Mouse (Mus musculus) midbrain, embryonic 14.5 days (tissue): ENCODE results near the gene Slc1a3. TPM values are rescaled to one million over a fixed set of nuclear protein-coding genes. Genes with fewer than 3 reads are reported as not detected.
A peak's percentile ranks its signal among the peaks of the same experiment; 100 is the strongest.

Source experiments
- ATAC-seq: fragments of 200-750 bp; cut with Nextera tagmentation; 2 replicates; pipeline ENCODE4 v1.8.0; 2017; ENCODE audit warnings: moderate number of reproducible peaks, moderate library complexity; ENCODE audit not compliant: low FRiP score, low TSS enrichment
- DNase-seq: peaks from one replicate; pipeline ENCODE4 v3.0.0-alpha.2; 2015
- H3K27ac ChIP-seq: fragments of 300-500 bp; sonication (generic); replicated peaks from 2 replicates; pipeline ENCODE4 v1.5.1; 2014; ENCODE audit warnings: mild to moderate bottlenecking, low read depth, low read length, moderate library complexity
- H3K27me3 ChIP-seq: fragments of 300-500 bp; sonication (generic); 2 replicates; pipeline ENCODE4 v1.6.1; 2014; ENCODE audit warnings: low read length, control low read depth, mixed read lengths; ENCODE audit not compliant: control insufficient read depth, insufficient read depth
- H3K36me3 ChIP-seq: fragments of 300-500 bp; sonication (generic); 2 replicates; pipeline ENCODE4 v1.6.1; 2014; ENCODE audit warnings: low read length, control low read depth; ENCODE audit not compliant: control insufficient read depth, insufficient read depth
- H3K4me1 ChIP-seq: fragments of 300-500 bp; sonication (generic); 2 replicates; pipeline ENCODE4 v1.6.1; 2014; ENCODE audit warnings: mild to moderate bottlenecking, antibody characterized with exemption, low read length, control low read depth; ENCODE audit not compliant: control insufficient read depth, insufficient read depth
- H3K4me2 ChIP-seq: fragments of 300-500 bp; sonication (generic); 2 replicates; pipeline ENCODE4 v1.6.1; 2014; ENCODE audit warnings: mild to moderate bottlenecking, low read length, moderate library complexity
- H3K4me3 ChIP-seq: fragments of 300-500 bp; sonication (generic); replicated peaks from 2 replicates; pipeline ENCODE4 v1.5.1; 2014; ENCODE audit warnings: low read depth, low read length
- H3K9ac ChIP-seq: fragments of 300-500 bp; sonication (generic); replicated peaks from 2 replicates; pipeline ENCODE4 v1.6.1; 2014; ENCODE audit warnings: mild to moderate bottlenecking, low read length, moderate library complexity
- H3K9me3 ChIP-seq: fragments of 300-500 bp; sonication (generic); 2 replicates; pipeline ENCODE4 v1.6.1; 2016; ENCODE audit warnings: low read length, control low read depth, mixed read lengths; ENCODE audit not compliant: control insufficient read depth
- WGBS: fragments of 180-500 bp; shearing (Covaris S2); extraction: QIAGEN DNeasy Blood & Tissue Kit; methylation state at CpG from one replicate; pipeline ENCODE4 v1.1.7; 2014; 5-methylcytosine and 5-hydroxymethylcytosine counted together
- polyA plus RNA-seq: library from polyadenylated mRNA; unstranded; fragments of >200 nt; fragmentation: Nextera tagmentation; extraction: Ambion mirVana; gene quantifications from 2 replicates; pipeline ENCODE4 v1.2.1, GENCODE M21; 2014

The Slc1a3 gene
- polyA plus RNA-seq, 1 experiment from 2014 or later = 138 TPM

- Histone ChIP-seq H3K4me1 (peaks cover 7% of the 10 kb centered on the region; the same call in 1 of the 2 replicates), H3K4me3 (no peak overlapping the region), H3K36me3 (no peaks in the 10 kb centered on the region), H3K27me3 (0 out of 2 replicates have a peak, but pooled peaks cover 6% of the 10 kb centered on the region), H3K9me3 (no peaks in the 10 kb centered on the region), H3K9ac (no peak overlapping the region), H3K27ac (no peak overlapping the region), H3K4me2 (no peak overlapping the region)
- no peak for ATAC-seq
- peak; percentile 47 for DNase-seq
Measured at GRCm38 (mm10) chr15:8623879-8624278, 86.7 kb downstream of the Slc1a3 start.

GRCm38 (mm10) chr15:8619479-8620026, 91.0 kb downstream of the Slc1a3 start:
- Histone ChIP-seq H3K4me1 (no peaks in the 10 kb centered on the region), H3K36me3 (no peaks in the 10 kb centered on the region), H3K27me3 (no peaks in the 10 kb centered on the region), H3K9ac (no peak overlapping the region), H3K4me2 (no peak overlapping the region), H3K4me3 (no peak overlapping the region), H3K9me3 (no peaks in the 10 kb centered on the region), H3K27ac (no peak overlapping the region)
- DNase-seq (no peak), ATAC-seq (no peak)
- WGBS = 81% methylated on average over 18 of the region's 18 CpGs

- ATAC-seq = no peak
- H3K9ac ChIP-seq = no peak overlapping the region
- no peak for DNase-seq
- WGBS = 87% methylated on average over 12 of the region's 12 CpGs
- H3K9me3 ChIP-seq = no peaks in the 10 kb centered on the region
- no peaks in the 10 kb centered on the region for H3K36me3 ChIP-seq
- H3K4me2 ChIP-seq = no peak overlapping the region
- H3K27me3 ChIP-seq = no peaks in the 10 kb centered on the region
- no peak overlapping the region for H3K27ac ChIP-seq
- no peak overlapping the region for H3K4me3 ChIP-seq
- H3K4me1 ChIP-seq = no peaks in the 10 kb centered on the region
Measured at GRCm38 (mm10) chr15:8616290-8616689, 94.3 kb downstream of the Slc1a3 start.

GRCm38 (mm10) chr15:8615511-8616224, 94.9 kb downstream of the Slc1a3 start:
- H3K4me2 ChIP-seq = no peak overlapping the region
- no peak overlapping the region for H3K4me3 ChIP-seq
- H3K9ac ChIP-seq = no peak overlapping the region
- H3K36me3 ChIP-seq = no peaks in the 10 kb centered on the region
- H3K9me3 ChIP-seq = no peaks in the 10 kb centered on the region
- H3K4me1 ChIP-seq = no peaks in the 10 kb centered on the region
- ATAC-seq (no peak), DNase-seq (no peak)
- H3K27ac ChIP-seq = no peak overlapping the region
- 83% methylated on average over 11 of the region's 11 CpGs for WGBS
- no peaks in the 10 kb centered on the region for H3K27me3 ChIP-seq

- ATAC-seq (no peak), DNase-seq (no peak)
- WGBS = 84% methylated on average over 5 of the region's 5 CpGs
- no peaks in the 10 kb centered on the region for H3K4me1 ChIP-seq
- no peak overlapping the region for H3K4me3 ChIP-seq
- no peaks in the 10 kb centered on the region for H3K36me3 ChIP-seq
- H3K27me3 ChIP-seq = no peaks in the 10 kb centered on the region
- H3K27ac ChIP-seq = no peak overlapping the region
- no peak overlapping the region for H3K9ac ChIP-seq
- no peaks in the 10 kb centered on the region for H3K9me3 ChIP-seq
- no peak overlapping the region for H3K4me2 ChIP-seq
Measured at GRCm38 (mm10) chr15:8614701-8615100, 95.9 kb downstream of the Slc1a3 start.

- 34% methylated on average over 6 of the region's 6 CpGs for WGBS
- no peak overlapping the region for H3K4me3 ChIP-seq
- no peaks in the 10 kb centered on the region for H3K4me1 ChIP-seq
- H3K36me3 ChIP-seq = no peaks in the 10 kb centered on the region
- H3K9me3 ChIP-seq = no peaks in the 10 kb centered on the region
- DNase-seq = peak; percentile 39
- no peak overlapping the region for H3K4me2 ChIP-seq
- ATAC-seq = peak; percentile 76; the same call in 1 of the 2 replicates
- H3K27me3 ChIP-seq = no peaks in the 10 kb centered on the region
- H3K9ac ChIP-seq = no peak overlapping the region
- no peak overlapping the region for H3K27ac ChIP-seq
Measured at GRCm38 (mm10) chr15:8605538-8606188, 104.9 kb downstream of the Slc1a3 start.

- ATAC-seq = no peak
- no peaks in the 10 kb centered on the region for H3K27me3 ChIP-seq
- no peak overlapping the region for H3K4me2 ChIP-seq
- DNase-seq = no peak
- H3K4me1 ChIP-seq = no peaks in the 10 kb centered on the region
- no peak overlapping the region for H3K9ac ChIP-seq
- WGBS = 87% methylated on average over 6 of the region's 6 CpGs
- H3K27ac ChIP-seq = no peak overlapping the region
- no peak overlapping the region for H3K4me3 ChIP-seq
- H3K9me3 ChIP-seq = no peaks in the 10 kb centered on the region
- H3K36me3 ChIP-seq = no peaks in the 10 kb centered on the region
Measured at GRCm38 (mm10) chr15:8602362-8602761, 108.2 kb downstream of the Slc1a3 start.

GRCm38 (mm10) chr15:8601312-8602146, 109.0 kb downstream of the Slc1a3 start:
- no peaks in the 10 kb centered on the region for H3K4me1 ChIP-seq
- no peak overlapping the region for H3K27ac ChIP-seq
- H3K9me3 ChIP-seq = no peaks in the 10 kb centered on the region
- no peaks in the 10 kb centered on the region for H3K36me3 ChIP-seq
- H3K27me3 ChIP-seq = no peaks in the 10 kb centered on the region
- WGBS = 74% methylated on average over 13 of the region's 13 CpGs
- no peak overlapping the region for H3K4me3 ChIP-seq
- ATAC-seq = no peak
- no peak overlapping the region for H3K4me2 ChIP-seq
- no peak for DNase-seq
- no peak overlapping the region for H3K9ac ChIP-seq
